Mouse (Mus musculus): ENCODE measurements at regions not wholly inside any gene's neighbourhood (a gene's known extent, or its start where the extent isn't known, plus 50 kb on each side); places are given as distances from the start of the nearest gene placed in this dataset.
"Not testable (repeated sequence)": the region's sequence is repeated elsewhere in the genome, so short reads cannot be mapped to it uniquely, and the experiment has no call there.

GRCm38 (mm10) chr12:22156467-22157037, 739.1 kb upstream of the Ywhaq start:
- peak in 1 of 2 experiments; percentile 0 for DNase-seq

DNA sequence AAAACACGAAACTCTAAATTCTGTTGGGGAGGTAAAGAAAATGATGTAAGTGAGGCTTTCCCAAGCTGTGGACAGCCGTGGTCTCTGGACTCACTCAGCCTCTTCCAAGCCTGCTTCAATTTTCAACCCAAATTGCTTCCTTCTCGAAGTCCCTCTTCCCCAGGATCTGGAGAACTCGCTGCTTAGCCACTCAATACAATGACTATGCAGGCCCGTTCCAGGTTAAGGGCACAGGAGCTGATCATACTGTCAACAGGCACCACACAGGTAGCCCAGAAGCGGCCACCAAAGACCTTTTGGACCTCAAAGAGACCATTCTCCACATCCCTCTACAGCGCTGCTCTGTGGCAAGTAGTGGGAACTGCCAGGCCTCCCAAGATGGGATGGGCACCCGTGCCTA, 737.9 kb upstream of the Ywhaq start:
- not testable (repeated sequence) for DNase-seq

Measured in spleen, adult 18-20 months (tissue).